Mouse (Mus musculus) intestine, embryonic 14.5 days (tissue): ENCODE measurements around the gene Vmn2r3. TPM values are rescaled to one million over a fixed set of nuclear protein-coding genes. Genes with fewer than 3 reads are reported as not detected.
"Not testable (repeated sequence)": the region's sequence is repeated elsewhere in the genome, so short reads cannot be mapped to it uniquely, and the experiment has no call there.

Experiments used
- ATAC-seq: fragments of 200-750 bp; cut with Nextera tagmentation; replicated peaks from 2 replicates; pipeline ENCODE4 v1.8.0; 2017; ENCODE audit warnings: low read depth, moderate number of reproducible peaks, moderate TSS enrichment, moderate library complexity; ENCODE audit not compliant: low FRiP score, low TSS enrichment
- DNase-seq: peaks from one replicate; pipeline ENCODE4 v3.0.0-alpha.2; 2018; ENCODE audit warnings: low spot score
- H3K27ac ChIP-seq: fragments of 300-500 bp; sonication (generic); 2 replicates; pipeline ENCODE4 v1.5.1; 2014; ENCODE audit warnings: low read depth, mild to moderate bottlenecking, control low read depth
- H3K27me3 ChIP-seq: fragments of 300-500 bp; sonication (generic); replicated peaks from 2 replicates; pipeline ENCODE4 v1.6.1; 2014; ENCODE audit warnings: low read length, control low read depth; ENCODE audit not compliant: control insufficient read depth, insufficient read depth
- H3K36me3 ChIP-seq: fragments of 300-500 bp; sonication (generic); 2 replicates; pipeline ENCODE4 v1.6.1; 2014; ENCODE audit warnings: low read length, control low read depth; ENCODE audit not compliant: control insufficient read depth, insufficient read depth
- H3K4me1 ChIP-seq: fragments of 300-500 bp; sonication (generic); replicated peaks from 2 replicates; pipeline ENCODE4 v1.6.1; 2014; ENCODE audit warnings: low read length, control low read depth, mixed read lengths; ENCODE audit not compliant: control insufficient read depth, insufficient read depth
- H3K4me2 ChIP-seq: fragments of 300-500 bp; sonication (generic); 2 replicates; pipeline ENCODE4 v1.6.1; 2014; ENCODE audit warnings: low read length
- H3K4me3 ChIP-seq: fragments of 300-500 bp; sonication (generic); 2 replicates; pipeline ENCODE4 v1.5.1; 2014; ENCODE audit warnings: low read depth, low read length, control low read depth, mixed read lengths
- H3K9ac ChIP-seq: fragments of 300-500 bp; sonication (generic); 2 replicates; pipeline ENCODE4 v1.6.1; 2014; ENCODE audit warnings: mild to moderate bottlenecking, low read length
- H3K9me3 ChIP-seq: fragments of 300-500 bp; sonication (generic); 2 replicates; pipeline ENCODE4 v1.6.1; 2016; ENCODE audit warnings: low read length, control low read depth; ENCODE audit not compliant: control insufficient read depth
- WGBS: fragments of 180-500 bp; shearing (Covaris S2); extraction: QIAGEN DNeasy Blood & Tissue Kit; methylation state at CpG from one replicate; pipeline ENCODE4 v1.1.7; 2014; 5-methylcytosine and 5-hydroxymethylcytosine counted together
- polyA plus RNA-seq: library from polyadenylated mRNA; unstranded; fragments of >200 nt; fragmentation: Nextera tagmentation; extraction: Ambion mirVana; gene quantifications from 2 replicates; pipeline ENCODE4 v1.2.1, GENCODE M21; 2014

Gene Vmn2r3
- polyA plus RNA-seq, 1 experiment from 2014 or later, result not detected

- H3K9me3 ChIP-seq, H3K27ac ChIP-seq, H3K4me2 ChIP-seq, DNase-seq, H3K27me3 ChIP-seq, H3K36me3 ChIP-seq, H3K4me1 ChIP-seq, H3K4me3 ChIP-seq, H3K9ac ChIP-seq, ATAC-seq: not testable (repeated sequence)
- WGBS, result 87% methylated on average over 6 of the region's 6 CpGs
Observed at GRCm38 (mm10) chr3:64235459-64235858, 54.0 kb downstream of the Vmn2r3 start.

GRCm38 (mm10) chr3:64233655-64234054 lies 55.9 kb downstream of the Vmn2r3 start:
- H3K4me2 ChIP-seq, H3K4me3 ChIP-seq, H3K9me3 ChIP-seq, DNase-seq, H3K9ac ChIP-seq, H3K27me3 ChIP-seq, H3K27ac ChIP-seq, H3K4me1 ChIP-seq, ATAC-seq, H3K36me3 ChIP-seq: not testable (repeated sequence)
- 78% methylated on average over 8 of the region's 12 CpGs for WGBS

GRCm38 (mm10) chr3:64227243-64227642 lies 62.3 kb downstream of the Vmn2r3 start:
- Histone ChIP-seq H3K4me3 (no peak overlapping the region), H3K27me3 (no peaks in the 10 kb centered on the region), H3K27ac (no peak overlapping the region), H3K36me3 (no peaks in the 10 kb centered on the region), H3K4me1 (no peaks in the 10 kb centered on the region), H3K9ac (no peak overlapping the region), H3K9me3 (no peaks in the 10 kb centered on the region), H3K4me2 (no peak overlapping the region)
- WGBS, result 60% methylated on average over 2 of the region's 2 CpGs
- ATAC-seq (no peak), DNase-seq (no peak)

Other genes starting within 250 kb of the Vmn2r3 start
- gene Vmn2r1, start 208.2 kb downstream of the Vmn2r3 start, polyA plus RNA-seq, result 0.04 and 0.07 TPM in 2 replicates
- not detected in 2 replicates for gene Vmn2r2, start 147.8 kb downstream of the Vmn2r3 start, polyA plus RNA-seq
- not detected in 2 replicates for gene Vmn2r4, start 125.7 kb upstream of the Vmn2r3 start, polyA plus RNA-seq
- gene Vmn2r5, start 220.1 kb upstream of the Vmn2r3 start, polyA plus RNA-seq, result not detected in 2 replicates